Mouse (Mus musculus) hindbrain, embryonic 13.5 days (tissue): ENCODE data around the gene Ttc26. TPM values are rescaled to one million over a fixed set of nuclear protein-coding genes. Genes with fewer than 3 reads are reported as not detected.
"Not testable (repeated sequence)": the region's sequence is repeated elsewhere in the genome, so short reads cannot be mapped to it uniquely, and the experiment has no call there.

ENCODE experiments used
- ATAC-seq: fragments of 200-750 bp; cut with Nextera tagmentation; 2 replicates; pipeline ENCODE4 v1.8.0; 2017; ENCODE audit warnings: moderate TSS enrichment; ENCODE audit not compliant: low FRiP score
- H3K27ac ChIP-seq: fragments of 300-500 bp; sonication (generic); 2 replicates; pipeline ENCODE4 v1.5.1; 2015; ENCODE audit warnings: inconsistent platforms, mild to moderate bottlenecking, moderate library complexity
- H3K27me3 ChIP-seq: fragments of 300-500 bp; sonication (generic); 2 replicates; pipeline ENCODE4 v1.6.1; 2015; ENCODE audit warnings: mild to moderate bottlenecking, inconsistent platforms
- H3K36me3 ChIP-seq: fragments of 300-500 bp; sonication (generic); 2 replicates; pipeline ENCODE4 v1.6.1; 2015; ENCODE audit warnings: mild to moderate bottlenecking, inconsistent platforms
- H3K4me1 ChIP-seq: fragments of 300-500 bp; sonication (generic); replicated peaks from 2 replicates; pipeline ENCODE4 v1.6.1; 2015; ENCODE audit warnings: inconsistent platforms
- H3K4me2 ChIP-seq: fragments of 300-500 bp; sonication (generic); 2 replicates; pipeline ENCODE4 v1.6.1; 2015; ENCODE audit warnings: inconsistent platforms, mild to moderate bottlenecking, moderate library complexity
- H3K4me3 ChIP-seq: fragments of 300-500 bp; sonication (generic); 2 replicates; pipeline ENCODE4 v1.5.1; 2015; ENCODE audit warnings: mild to moderate bottlenecking, inconsistent platforms
- H3K9ac ChIP-seq: fragments of 300-500 bp; sonication (generic); 2 replicates; pipeline ENCODE4 v1.6.1; 2015; ENCODE audit warnings: mild to moderate bottlenecking, inconsistent platforms
- H3K9me3 ChIP-seq: fragments of 300-500 bp; sonication (generic); 2 replicates; pipeline ENCODE4 v1.6.1; 2016; ENCODE audit warnings: inconsistent platforms
- WGBS: fragments of 180-500 bp; shearing (Covaris S2); methylation state at CpG from one replicate; pipeline ENCODE4 v1.1.7; 2015; 5-methylcytosine and 5-hydroxymethylcytosine counted together
- polyA plus RNA-seq: library from polyadenylated mRNA; unstranded; fragments of >200 nt; fragmentation: Nextera tagmentation; extraction: Ambion mirVana; gene quantifications from 2 replicates; pipeline ENCODE4 v1.2.1, GENCODE M21; 2015

The Ttc26 gene
- polyA plus RNA-seq, 1 experiment from 2014 or later: 6.7 TPM

GRCm38 (mm10) chr6:38434055-38435023, 53.1 kb downstream of the Ttc26 start:
- Histone ChIP-seq H3K4me2 (peak overlapping the region; percentile 62), H3K9me3 (no peaks in the 10 kb centered on the region), H3K36me3 (no peaks in the 10 kb centered on the region), H3K27ac (peak overlapping the region; percentile 98), H3K27me3 (no peaks in the 10 kb centered on the region), H3K9ac (peak overlapping the region; percentile 98), H3K4me3 (peak overlapping the region; percentile 99), H3K4me1 (peaks cover 31% of the 10 kb centered on the region)
- peak; percentile 85 for ATAC-seq
- WGBS: 0% methylated on average over 48 of the region's 118 CpGs

DNA sequence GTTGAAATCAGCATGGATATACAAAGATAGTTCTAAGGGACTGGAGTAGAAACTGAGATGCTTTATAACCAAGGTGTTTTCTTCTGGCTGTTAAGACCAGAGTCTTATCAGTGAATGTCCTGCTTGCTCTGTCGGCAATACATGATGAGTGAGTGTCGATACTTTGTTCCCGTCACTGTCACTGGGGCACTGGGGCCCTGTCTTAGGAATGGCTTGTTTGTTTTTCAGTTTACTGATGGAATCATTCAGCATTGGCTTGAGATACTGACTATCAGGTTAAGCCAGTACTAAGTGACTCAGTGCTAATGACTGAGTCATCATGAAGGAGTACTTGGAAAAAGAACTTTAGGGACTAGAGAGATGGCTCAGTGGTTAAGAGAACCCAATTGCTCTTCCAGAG, 62.6 kb downstream of the Ttc26 start:
- H3K36me3 ChIP-seq: peaks cover 59% of the 10 kb centered on the region
- no peaks in the 10 kb centered on the region for H3K9me3 ChIP-seq
- no peak overlapping the region for H3K4me2 ChIP-seq
- no peak overlapping the region for H3K4me3 ChIP-seq
- H3K9ac ChIP-seq: no peak overlapping the region
- no peaks in the 10 kb centered on the region for H3K27me3 ChIP-seq
- no peak overlapping the region for H3K27ac ChIP-seq
- H3K4me1 ChIP-seq: peaks cover 4% of the 10 kb centered on the region
- no peak for ATAC-seq
- WGBS: 91% methylated on average over 3 of the region's 3 CpGs

DNA sequence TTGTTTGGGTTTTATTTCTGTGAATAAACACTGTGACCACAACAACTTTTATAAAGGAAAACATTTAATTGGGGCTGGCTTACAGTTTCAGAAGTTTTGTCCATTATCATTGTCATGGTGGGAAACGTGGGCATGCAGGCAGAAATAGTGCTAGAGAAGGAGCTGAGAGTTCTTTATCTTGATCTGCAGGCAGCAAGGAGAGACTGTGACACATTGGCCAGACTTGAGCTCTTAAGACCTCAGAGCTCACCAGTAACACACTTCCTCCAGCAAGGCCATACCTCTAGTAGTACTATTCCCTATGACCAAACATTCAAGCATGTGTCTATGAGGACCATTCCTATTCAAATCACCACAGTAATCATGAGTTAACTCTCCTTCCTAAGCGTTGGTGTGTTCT, 67.0 kb downstream of the Ttc26 start:
- no peak for ATAC-seq
- H3K4me1 ChIP-seq: no peaks in the 10 kb centered on the region
- WGBS: 92% methylated on average over 2 of the region's 2 CpGs
- H3K9me3 ChIP-seq: no peaks in the 10 kb centered on the region
- H3K4me2 ChIP-seq: no peak overlapping the region
- no peak overlapping the region for H3K27ac ChIP-seq
- no peaks in the 10 kb centered on the region for H3K27me3 ChIP-seq
- H3K36me3 ChIP-seq: peaks cover 74% of the 10 kb centered on the region
- H3K4me3 ChIP-seq: no peak overlapping the region
- no peak overlapping the region for H3K9ac ChIP-seq

DNA sequence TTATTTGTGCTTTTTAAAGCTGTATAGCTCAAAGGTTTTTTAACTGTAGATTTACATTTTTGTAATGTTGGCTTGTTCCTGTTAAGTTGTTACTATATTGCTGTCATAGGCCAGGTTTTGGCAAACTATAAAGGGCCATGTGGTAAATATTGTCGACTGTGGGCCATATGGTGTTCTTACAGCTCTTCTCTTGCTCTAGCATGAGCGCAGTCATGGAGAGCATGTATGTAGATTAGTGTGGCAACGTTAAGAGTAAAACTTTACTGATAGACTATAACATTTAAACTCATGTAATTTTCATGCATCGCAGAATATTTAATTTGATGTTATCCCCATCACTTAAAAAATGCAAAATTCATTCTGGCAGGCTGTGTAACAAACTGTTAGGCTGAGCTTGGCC, 71.8 kb downstream of the Ttc26 start:
- 97% methylated on average over 4 of the region's 4 CpGs for WGBS
- H3K36me3 ChIP-seq: peaks cover 69% of the 10 kb centered on the region

GRCm38 (mm10) chr6:38456425-38456824, 75.2 kb downstream of the Ttc26 start:
- peaks cover 57% of the 10 kb centered on the region for H3K36me3 ChIP-seq
- not testable (repeated sequence) for ATAC-seq, H3K4me1 ChIP-seq

More for the DNA sequence above, 71.8 kb downstream of the Ttc26 start:
- no peak for ATAC-seq
- Histone ChIP-seq H3K4me3 (no peak overlapping the region), H3K9ac (no peak overlapping the region), H3K4me1 (no peaks in the 10 kb centered on the region), H3K27me3 (no peaks in the 10 kb centered on the region), H3K4me2 (no peak overlapping the region), H3K9me3 (no peaks in the 10 kb centered on the region), H3K27ac (no peak overlapping the region)

GRCm38 (mm10) chr6:38458075-38458474, 76.8 kb downstream of the Ttc26 start:
- no peak for ATAC-seq
- Histone ChIP-seq H3K27ac (no peak overlapping the region), H3K27me3 (no peaks in the 10 kb centered on the region), H3K9me3 (no peaks in the 10 kb centered on the region), H3K9ac (no peak overlapping the region), H3K4me2 (no peak overlapping the region), H3K4me3 (no peak overlapping the region), H3K4me1 (no peaks in the 10 kb centered on the region), H3K36me3 (peaks cover 54% of the 10 kb centered on the region)
- WGBS: 97% methylated on average over 3 of the region's 3 CpGs

More at GRCm38 (mm10) chr6:38456425-38456824, 75.2 kb downstream of the Ttc26 start:
- not testable (repeated sequence) for H3K4me2 ChIP-seq, H3K4me3 ChIP-seq, H3K27me3 ChIP-seq, H3K9me3 ChIP-seq, H3K27ac ChIP-seq, H3K9ac ChIP-seq

GRCm38 (mm10) chr6:38469591-38469990, 88.3 kb downstream of the Ttc26 start:
- ATAC-seq: no peak
- Histone ChIP-seq H3K9me3 (no peaks in the 10 kb centered on the region), H3K4me2 (no peak overlapping the region), H3K4me1 (no peaks in the 10 kb centered on the region), H3K4me3 (no peak overlapping the region), H3K27me3 (no peaks in the 10 kb centered on the region), H3K9ac (no peak overlapping the region), H3K27ac (no peak overlapping the region), H3K36me3 (peaks cover 48% of the 10 kb centered on the region)
- 86% methylated on average over 4 of the region's 4 CpGs for WGBS

Other genes with a start within 250 kb of the Ttc26 start
- gene D630045J12Rik, start 127.5 kb upstream of the Ttc26 start, polyA plus RNA-seq: 13.4 and 14.0 TPM in 2 replicates
- gene Zc3hav1l, start 82.2 kb upstream of the Ttc26 start, polyA plus RNA-seq: 9.1 and 9.9 TPM in 2 replicates
- gene Zc3hav1, start 26.9 kb upstream of the Ttc26 start, polyA plus RNA-seq: 1.2 and 1.4 TPM in 2 replicates
- 25.6 and 27.8 TPM in 2 replicates for gene Ubn2, start 52.5 kb downstream of the Ttc26 start, polyA plus RNA-seq
- gene Fmc1, start 152.0 kb downstream of the Ttc26 start, polyA plus RNA-seq: 161 and 163 TPM in 2 replicates
- 42.4 and 47.3 TPM in 2 replicates for gene Luc7l2, start 169.9 kb downstream of the Ttc26 start, polyA plus RNA-seq